Comparison of ENCODE assay signal across 13 mouse cellular contexts in genomic region chr16:97171500-97171899, GRCm38 (mm10). TPM values are rescaled to one million over a fixed set of nuclear protein-coding genes. Genes with fewer than 3 reads are reported as not detected.
DNase-seq lines count a peak whose midpoint lies in the region; ATAC-seq and TF ChIP-seq lines count a peak whose summit lies in the region.
"Had no signal": no experiment of that assay in that cellular context is flagged by ENCODE, and none has a peak within 500 bp of the region (broad histone marks: within the 10 kb centered on the region; RNA-seq: fewer than 3 reads in every experiment).

No protein-coding gene starts in this region.

- WGBS in hindbrain, postnatal 0 days = 33% methylated on average over 8 of the region's 8 CpGs
- 48% methylated on average over 8 of the region's 8 CpGs for WGBS in midbrain, embryonic 12.5 days

- no peaks in the 10 kb centered on the region for H3K36me3 ChIP-seq in hindbrain, postnatal 0 days (ENCODE audit: insufficient read depth, low read length)
- H3K36me3 ChIP-seq in midbrain, embryonic 12.5 days = no peaks in the 10 kb centered on the region
- H3K36me3 ChIP-seq: embryonic facial prominence, embryonic 12.5 days had no signal

- TF ChIP-seq CTCF in hindbrain, postnatal 0 days (IDR thresholded peaks at IDR 0.05; ENCODE audit: low read depth) = peak; percentile 56

- peak overlapping the region; percentile 79 for H3K4me2 ChIP-seq in hindbrain, postnatal 0 days (ENCODE audit: low read depth, low read length)
- H3K4me2 ChIP-seq in midbrain, embryonic 12.5 days (replicated peaks) = peak overlapping the region; percentile 82; the same call in 1 of the 2 replicates

- H3K9ac ChIP-seq in hindbrain, postnatal 0 days (replicated peaks; ENCODE audit: low read length) = peak overlapping the region; percentile 93; the same call in 1 of the 2 replicates
- H3K9ac ChIP-seq in midbrain, embryonic 12.5 days (replicated peaks) = no peak overlapping the region
- H3K9ac ChIP-seq: embryonic facial prominence, embryonic 12.5 days had no signal

- H3K27ac ChIP-seq in hindbrain, postnatal 0 days = peak overlapping the region; percentile 96
- H3K27ac ChIP-seq in midbrain, embryonic 12.5 days (replicated peaks) = peak overlapping the region; percentile 91
- H3K27ac ChIP-seq: embryonic facial prominence, embryonic 12.5 days had no signal

- 0 out of 2 replicates have a peak overlapping the region, but pooled peaks have one; percentile 75 for H3K4me3 ChIP-seq in hindbrain, postnatal 0 days (ENCODE audit: low read length)
- H3K4me3 ChIP-seq in midbrain, embryonic 12.5 days = no peak overlapping the region

- H3K27me3 ChIP-seq in hindbrain, postnatal 0 days (ENCODE audit: insufficient read depth, low read length) = no peaks in the 10 kb centered on the region
- H3K27me3 ChIP-seq in midbrain, embryonic 12.5 days = peaks cover 52% of the 10 kb centered on the region

- ATAC-seq in hindbrain, postnatal 0 days = peak; percentile 84
- ATAC-seq in midbrain, embryonic 12.5 days (ENCODE audit: low FRiP score, low read depth) = no peak
- ATAC-seq: activated CD4-positive, CD25-positive, alpha-beta regulatory T cell, adult 4 months had no signal

- 0 out of 2 replicates have a peak, but pooled peaks cover 6% of the 10 kb centered on the region for H3K4me1 ChIP-seq in hindbrain, postnatal 0 days (ENCODE audit: insufficient read depth, low read length)
- peaks cover 5% of the 10 kb centered on the region; the same call in 1 of the 2 replicates for H3K4me1 ChIP-seq in midbrain, embryonic 12.5 days

- H3K9me3 ChIP-seq in hindbrain, postnatal 0 days (ENCODE audit: low read length) = no peaks in the 10 kb centered on the region
- H3K9me3 ChIP-seq in midbrain, embryonic 12.5 days = no peaks in the 10 kb centered on the region
- H3K9me3 ChIP-seq: embryonic facial prominence, embryonic 12.5 days had no signal

- DNase-seq in layer of hippocampus, adult 11-12 months (ENCODE audit: low spot score) = peak; percentile 62
- DNase-seq in layer of hippocampus, adult 9-10 months (ENCODE audit: low spot score) = no peak
- DNase-seq in hindbrain, postnatal 0 days (ENCODE audit: low spot score) = peak; percentile 84
- DNase-seq in ovary, postnatal 10 days (ENCODE audit: low spot score) = no peak
- no peak for DNase-seq in spleen, postnatal 14 days (ENCODE audit: low spot score in 2 of 2)
- DNase-seq in T-cell, adult 2 months (ENCODE audit: low spot score) = no peak
- DNase-seq in urinary bladder, postnatal 10 days (ENCODE audit: low spot score) = no peak
- DNase-seq: heart, postnatal 4 days; thymus, adult 18-20 months had no signal

RNA-seq across cellular contexts. Expression of gene Dscam, which starts 0.9 kb away (rescaled TPM):
- 42.8 and 47.1 TPM in 2 replicates for total RNA-seq in hindbrain, postnatal 0 days (2014; rRNA removed)
- polyA plus RNA-seq in hindbrain, postnatal 0 days (2015; fragmentation: Nextera tagmentation; extraction: Ambion mirVana) = 10.3 and 10.4 TPM in 2 replicates
- polyA plus RNA-seq in midbrain, embryonic 12.5 days (2016; fragmentation: Nextera tagmentation; extraction: Ambion mirVana) = 4.8 and 5.4 TPM in 2 replicates
- total RNA-seq: liver, adult 2 months had no signal
- polyA plus RNA-seq: liver, adult 2 months had no signal

Comparison
In these comparisons a context has a peak if more than half of its experiments do, and no peak if none do; other contexts are left out.
1. DNase-seq: peak in layer of hippocampus, adult 11-12 months (single experiment) and hindbrain, postnatal 0 days (single experiment); none in layer of hippocampus, adult 9-10 months (single experiment), ovary, postnatal 10 days (single experiment), spleen, postnatal 14 days (0 of 2), T-cell, adult 2 months (single experiment) and urinary bladder, postnatal 10 days (single experiment).